Mouse (Mus musculus): ENCODE measurements around the gene Olfr1412. TPM values are rescaled to one million over a fixed set of nuclear protein-coding genes. Genes with fewer than 3 reads are reported as not detected.

The Olfr1412 gene
- polyA plus RNA-seq, 1 experiment from 2014 or later, result not detected

DNA sequence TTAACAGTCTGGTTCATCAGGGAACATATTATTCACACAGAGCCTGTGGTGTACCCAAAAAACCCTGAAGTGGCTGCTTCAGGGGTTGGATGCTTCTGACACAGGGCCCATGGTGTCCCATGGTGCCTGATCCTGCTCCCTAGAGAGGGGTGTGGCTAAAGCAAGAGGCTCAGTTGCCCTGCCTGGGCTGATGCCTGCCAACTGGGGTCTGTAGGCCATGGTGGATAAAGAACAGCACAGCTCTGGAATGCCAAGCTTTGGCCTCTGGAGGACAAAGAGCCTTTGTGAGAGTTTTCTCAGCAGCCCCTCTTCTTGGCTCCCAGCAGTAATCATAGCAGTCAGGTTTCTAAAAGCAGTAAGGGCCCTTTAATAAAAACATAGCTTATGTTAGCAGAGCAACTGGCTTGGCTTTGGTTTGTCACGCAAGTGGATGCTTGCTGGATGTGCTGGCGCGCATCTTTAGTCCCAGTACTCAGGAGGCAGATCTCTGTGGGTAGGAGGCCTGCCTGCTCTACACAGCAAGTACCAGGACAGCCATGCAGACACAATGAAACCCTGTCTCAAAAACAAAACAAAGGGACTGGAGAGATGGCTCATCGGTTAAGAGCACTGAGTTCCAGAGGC, 49.5 kb downstream of the Olfr1412 start:
- no peak for ATAC-seq
- Histone ChIP-seq H3K4me1 (replicated peaks; ENCODE audit: control insufficient read depth, insufficient read depth, low read length) (no peaks in the 10 kb centered on the region), H3K27ac (ENCODE audit: low read depth, low read length) (no peak overlapping the region), H3K9ac (ENCODE audit: low read depth, low read length) (no peak overlapping the region), H3K36me3 (ENCODE audit: control insufficient read depth, insufficient read depth) (peaks cover 29% of the 10 kb centered on the region), H3K4me3 (ENCODE audit: low read depth, low read length) (no peak overlapping the region), H3K27me3 (replicated peaks; ENCODE audit: control insufficient read depth, insufficient read depth, low read length) (no peaks in the 10 kb centered on the region), H3K4me2 (replicated peaks; ENCODE audit: low read depth) (no peak overlapping the region), H3K9me3 (ENCODE audit: control insufficient read depth) (no peaks in the 10 kb centered on the region)
- TF ChIP-seq CTCF (IDR thresholded peaks at IDR 0.05; ENCODE audit: low read depth), result no peak
- WGBS, result 84% methylated on average over 4 of the region's 4 CpGs

DNA sequence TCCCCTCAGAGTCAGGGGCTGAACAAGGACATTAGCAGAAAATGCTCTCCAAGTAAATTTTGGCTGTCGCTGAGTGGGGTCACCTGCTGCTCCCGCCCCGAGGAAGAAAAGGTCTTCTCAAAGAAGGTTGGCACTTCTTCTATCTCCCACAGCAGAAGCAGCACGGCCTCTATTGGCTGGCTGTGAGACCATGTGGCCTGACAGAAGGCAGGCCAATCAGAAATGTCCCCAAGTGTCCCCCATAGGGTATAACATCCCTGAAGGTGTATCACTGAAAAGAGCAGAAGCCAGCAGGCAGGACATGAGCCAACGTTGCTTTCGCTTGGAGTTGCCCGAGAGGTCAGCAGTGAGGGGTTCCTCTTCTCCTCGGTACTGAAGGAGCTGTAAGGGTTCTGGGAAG, 50.4 kb downstream of the Olfr1412 start:
- Histone ChIP-seq H3K4me2 (replicated peaks; ENCODE audit: low read depth) (no peak overlapping the region), H3K27me3 (replicated peaks; ENCODE audit: control insufficient read depth, insufficient read depth, low read length) (no peaks in the 10 kb centered on the region), H3K4me1 (replicated peaks; ENCODE audit: control insufficient read depth, insufficient read depth, low read length) (no peaks in the 10 kb centered on the region), H3K27ac (ENCODE audit: low read depth, low read length) (no peak overlapping the region), H3K9ac (ENCODE audit: low read depth, low read length) (no peak overlapping the region), H3K4me3 (ENCODE audit: low read depth, low read length) (no peak overlapping the region), H3K9me3 (ENCODE audit: control insufficient read depth) (no peaks in the 10 kb centered on the region), H3K36me3 (ENCODE audit: control insufficient read depth, insufficient read depth) (peaks cover 29% of the 10 kb centered on the region)
- TF ChIP-seq CTCF (IDR thresholded peaks at IDR 0.05; ENCODE audit: low read depth), result no peak
- no peak for ATAC-seq
- 91% methylated on average over 8 of the region's 8 CpGs for WGBS

DNA sequence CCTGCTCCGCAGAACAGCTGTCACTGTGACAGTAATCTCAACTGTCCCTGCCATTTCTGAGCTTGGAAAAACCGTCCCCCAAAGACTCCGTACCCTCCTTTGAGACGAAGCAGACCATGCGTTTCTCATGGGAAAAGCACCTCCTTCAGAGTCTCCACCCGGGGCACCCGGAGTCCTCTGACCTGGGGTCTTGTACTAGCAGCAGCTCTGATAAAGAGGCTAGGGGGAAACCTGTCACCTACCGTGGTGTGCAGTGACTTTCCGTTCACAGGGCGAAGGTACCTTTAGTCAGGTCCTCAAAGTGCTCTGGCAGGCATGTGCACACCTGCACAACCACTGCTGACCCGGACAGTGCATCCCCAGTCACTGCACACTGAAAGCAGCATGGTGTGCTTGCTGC, 51.1 kb downstream of the Olfr1412 start:
- no peak for TF ChIP-seq CTCF (IDR thresholded peaks at IDR 0.05; ENCODE audit: low read depth)
- H3K9me3 ChIP-seq (ENCODE audit: control insufficient read depth), result no peaks in the 10 kb centered on the region
- no peak overlapping the region for H3K4me3 ChIP-seq (ENCODE audit: low read depth, low read length)
- no peak overlapping the region for H3K4me2 ChIP-seq (replicated peaks; ENCODE audit: low read depth)
- no peaks in the 10 kb centered on the region for H3K27me3 ChIP-seq (replicated peaks; ENCODE audit: control insufficient read depth, insufficient read depth, low read length)
- WGBS, result 94% methylated on average over 11 of the region's 11 CpGs
- no peaks in the 10 kb centered on the region for H3K4me1 ChIP-seq (replicated peaks; ENCODE audit: control insufficient read depth, insufficient read depth, low read length)
- H3K9ac ChIP-seq (ENCODE audit: low read depth, low read length), result no peak overlapping the region
- H3K27ac ChIP-seq (ENCODE audit: low read depth, low read length), result no peak overlapping the region
- H3K36me3 ChIP-seq (ENCODE audit: control insufficient read depth, insufficient read depth), result peaks cover 29% of the 10 kb centered on the region
- no peak for ATAC-seq

- Histone ChIP-seq H3K4me1 (replicated peaks; ENCODE audit: control insufficient read depth, insufficient read depth, low read length) (no peaks in the 10 kb centered on the region), H3K36me3 (ENCODE audit: control insufficient read depth, insufficient read depth) (peaks cover 29% of the 10 kb centered on the region), H3K9me3 (ENCODE audit: control insufficient read depth) (no peaks in the 10 kb centered on the region), H3K4me3 (ENCODE audit: low read depth, low read length) (no peak overlapping the region), H3K9ac (ENCODE audit: low read depth, low read length) (no peak overlapping the region), H3K27me3 (replicated peaks; ENCODE audit: control insufficient read depth, insufficient read depth, low read length) (no peaks in the 10 kb centered on the region), H3K4me2 (replicated peaks; ENCODE audit: low read depth) (no peak overlapping the region), H3K27ac (ENCODE audit: low read depth, low read length) (no peak overlapping the region)
- ATAC-seq, result no peak
- no peak for TF ChIP-seq CTCF (IDR thresholded peaks at IDR 0.05; ENCODE audit: low read depth)
- 89% methylated on average over 15 of the region's 15 CpGs for WGBS
Observed at GRCm38 (mm10) chr1:92637501-92638172, 52.1 kb downstream of the Olfr1412 start.

- no peak overlapping the region for H3K4me3 ChIP-seq (ENCODE audit: low read depth, low read length)
- no peak overlapping the region for H3K9ac ChIP-seq (ENCODE audit: low read depth, low read length)
- 76% methylated on average over 3 of the region's 3 CpGs for WGBS
- H3K36me3 ChIP-seq (ENCODE audit: control insufficient read depth, insufficient read depth), result peaks cover 29% of the 10 kb centered on the region
- H3K9me3 ChIP-seq (ENCODE audit: control insufficient read depth), result no peaks in the 10 kb centered on the region
- no peak overlapping the region for H3K27ac ChIP-seq (ENCODE audit: low read depth, low read length)
- H3K27me3 ChIP-seq (replicated peaks; ENCODE audit: control insufficient read depth, insufficient read depth, low read length), result no peaks in the 10 kb centered on the region
- no peaks in the 10 kb centered on the region for H3K4me1 ChIP-seq (replicated peaks; ENCODE audit: control insufficient read depth, insufficient read depth, low read length)
- no peak for TF ChIP-seq CTCF (IDR thresholded peaks at IDR 0.05; ENCODE audit: low read depth)
- no peak for ATAC-seq
- H3K4me2 ChIP-seq (replicated peaks; ENCODE audit: low read depth), result no peak overlapping the region
Observed at GRCm38 (mm10) chr1:92638181-92638580, 52.6 kb downstream of the Olfr1412 start.

GRCm38 (mm10) chr1:92638736-92639135, 53.2 kb downstream of the Olfr1412 start:
- ATAC-seq, result no peak
- H3K9ac ChIP-seq (ENCODE audit: low read depth, low read length), result no peak overlapping the region
- no peak overlapping the region for H3K4me2 ChIP-seq (replicated peaks; ENCODE audit: low read depth)
- WGBS, result 98% methylated on average over 4 of the region's 4 CpGs
- H3K27ac ChIP-seq (ENCODE audit: low read depth, low read length), result no peak overlapping the region
- TF ChIP-seq CTCF (IDR thresholded peaks at IDR 0.05; ENCODE audit: low read depth), result no peak
- H3K4me3 ChIP-seq (ENCODE audit: low read depth, low read length), result no peak overlapping the region
- no peaks in the 10 kb centered on the region for H3K9me3 ChIP-seq (ENCODE audit: control insufficient read depth)
- H3K27me3 ChIP-seq (replicated peaks; ENCODE audit: control insufficient read depth, insufficient read depth, low read length), result no peaks in the 10 kb centered on the region
- H3K4me1 ChIP-seq (replicated peaks; ENCODE audit: control insufficient read depth, insufficient read depth, low read length), result no peaks in the 10 kb centered on the region
- peaks cover 29% of the 10 kb centered on the region for H3K36me3 ChIP-seq (ENCODE audit: control insufficient read depth, insufficient read depth)

Data from intestine, postnatal 0 days (tissue).